In genomic region chr10:19850998-19851691, GRCm38 (mm10) we compare ENCODE assay signal across 8 mouse cellular contexts. TPM values are rescaled to one million over a fixed set of nuclear protein-coding genes. Genes with fewer than 3 reads are reported as not detected.
DNase-seq lines count a peak whose midpoint lies in the region; ATAC-seq and TF ChIP-seq lines count a peak whose summit lies in the region.

Gene Slc35d3 (minus strand): TSS chr10:19851459.

- H3K36me3 ChIP-seq in kidney, embryonic 15.5 days = no peaks in the 10 kb centered on the region
- H3K36me3 ChIP-seq in embryonic facial prominence, embryonic 14.5 days (ENCODE audit: control insufficient read depth, insufficient read depth, low read length) = no peaks in the 10 kb centered on the region
- no peaks in the 10 kb centered on the region for H3K36me3 ChIP-seq in hindbrain, embryonic 12.5 days
- no peaks in the 10 kb centered on the region for H3K36me3 ChIP-seq in lung, embryonic 14.5 days (ENCODE audit: insufficient read depth)

- peak within 1 kb of the TSS; percentile 99 for H3K4me2 ChIP-seq in kidney, embryonic 15.5 days
- H3K4me2 ChIP-seq in embryonic facial prominence, embryonic 14.5 days (ENCODE audit: low read depth, low read length) = peak within 1 kb of the TSS; percentile 100
- peak within 1 kb of the TSS; percentile 100 for H3K4me2 ChIP-seq in hindbrain, embryonic 12.5 days (replicated peaks)
- H3K4me2 ChIP-seq in lung, embryonic 14.5 days = peak within 1 kb of the TSS; percentile 98

- ATAC-seq in kidney, embryonic 15.5 days (replicated peaks; ENCODE audit: low FRiP score) = peak; percentile 52
- peak; percentile 30 for ATAC-seq in embryonic facial prominence, embryonic 14.5 days (ENCODE audit: low read depth)
- peak; percentile 70 for ATAC-seq in hindbrain, embryonic 12.5 days (ENCODE audit: low FRiP score)
- peak; percentile 33; the same call in 1 of the 2 replicates for ATAC-seq in lung, embryonic 14.5 days (ENCODE audit: insufficient read depth)

- H3K27me3 ChIP-seq in kidney, embryonic 15.5 days = peaks cover 66% of the 10 kb centered on the region
- H3K27me3 ChIP-seq in embryonic facial prominence, embryonic 14.5 days (replicated peaks; ENCODE audit: control insufficient read depth, insufficient read depth, low read length) = peaks cover 61% of the 10 kb centered on the region
- H3K27me3 ChIP-seq in hindbrain, embryonic 12.5 days = peaks cover 55% of the 10 kb centered on the region
- H3K27me3 ChIP-seq in lung, embryonic 14.5 days (ENCODE audit: insufficient read depth, low read length) = peaks cover 54% of the 10 kb centered on the region

- no peak for DNase-seq in kidney, adult 9 months
- DNase-seq in ZHBTc4 (ENCODE audit: low read depth, low spot score) = peak; percentile 55
- DNase-seq in embryonic facial prominence, embryonic 14.5 days (ENCODE audit: low spot score) = peak; percentile 41
- DNase-seq in lung, embryonic 14.5 days = peak; percentile 43
- peak; percentile 58 for DNase-seq in retina, postnatal 1 day
- no peak for DNase-seq in urinary bladder, postnatal 4 days (ENCODE audit: low spot score in 2 of 2)

- TF ChIP-seq CTCF in lung, embryonic 14.5 days (IDR thresholded peaks at IDR 0.05; ENCODE audit: low read depth) = no peak

- no peak within 1 kb of the TSS for H3K27ac ChIP-seq in kidney, embryonic 15.5 days
- no peak within 1 kb of the TSS for H3K27ac ChIP-seq in embryonic facial prominence, embryonic 14.5 days (replicated peaks; ENCODE audit: low read depth, low read length)
- H3K27ac ChIP-seq in hindbrain, embryonic 12.5 days = no peak within 1 kb of the TSS
- no peak within 1 kb of the TSS for H3K27ac ChIP-seq in lung, embryonic 14.5 days (ENCODE audit: low read depth)

- peak within 1 kb of the TSS; percentile 57 for H3K4me3 ChIP-seq in kidney, embryonic 15.5 days (replicated peaks)
- H3K4me3 ChIP-seq in embryonic facial prominence, embryonic 14.5 days (ENCODE audit: low read depth, low read length) = peak within 1 kb of the TSS; percentile 59
- H3K4me3 ChIP-seq in hindbrain, embryonic 12.5 days = peak within 1 kb of the TSS; percentile 61
- peak within 1 kb of the TSS; percentile 56 for H3K4me3 ChIP-seq in lung, embryonic 14.5 days (ENCODE audit: low read depth, low read length)

- under 1% methylated on average over 64 of the region's 72 CpGs for WGBS in kidney, embryonic 15.5 days
- under 1% methylated on average over 63 of the region's 72 CpGs for WGBS in embryonic facial prominence, embryonic 14.5 days
- 0% methylated on average over 53 of the region's 72 CpGs for WGBS in hindbrain, embryonic 12.5 days
- WGBS in lung, embryonic 14.5 days = under 1% methylated on average over 60 of the region's 72 CpGs

- H3K9ac ChIP-seq in kidney, embryonic 15.5 days = peak within 1 kb of the TSS; percentile 36
- peak within 1 kb of the TSS; percentile 47 for H3K9ac ChIP-seq in embryonic facial prominence, embryonic 14.5 days (ENCODE audit: low read depth, low read length)
- H3K9ac ChIP-seq in hindbrain, embryonic 12.5 days = peak within 1 kb of the TSS; percentile 69
- peak within 1 kb of the TSS; percentile 46 for H3K9ac ChIP-seq in lung, embryonic 14.5 days

- peaks cover 33% of the 10 kb centered on the region for H3K4me1 ChIP-seq in kidney, embryonic 15.5 days
- peaks cover 15% of the 10 kb centered on the region for H3K4me1 ChIP-seq in embryonic facial prominence, embryonic 14.5 days (ENCODE audit: control insufficient read depth, insufficient read depth, low read length)
- H3K4me1 ChIP-seq in hindbrain, embryonic 12.5 days = peaks cover 31% of the 10 kb centered on the region
- 0 out of 2 replicates have a peak, but pooled peaks cover 3% of the 10 kb centered on the region for H3K4me1 ChIP-seq in lung, embryonic 14.5 days (ENCODE audit: insufficient read depth)

- H3K9me3 ChIP-seq in kidney, embryonic 15.5 days (replicated peaks) = no peaks in the 10 kb centered on the region
- H3K9me3 ChIP-seq in embryonic facial prominence, embryonic 14.5 days (ENCODE audit: control insufficient read depth, low read length) = no peaks in the 10 kb centered on the region
- H3K9me3 ChIP-seq in hindbrain, embryonic 12.5 days (replicated peaks) = no peaks in the 10 kb centered on the region
- no peaks in the 10 kb centered on the region for H3K9me3 ChIP-seq in lung, embryonic 14.5 days (ENCODE audit: low read depth, low read length)

RNA-seq across cellular contexts. Expression of gene Slc35d3, which starts in this region (rescaled TPM):
- polyA plus RNA-seq in kidney, embryonic 15.5 days (2015; fragmentation: Nextera tagmentation; extraction: Ambion mirVana) = 0.22 and 1.1 TPM in 2 replicates
- polyA plus RNA-seq in embryonic facial prominence, embryonic 14.5 days (2014; fragmentation: Nextera tagmentation; extraction: Ambion mirVana) = 0.87 and 1.2 TPM in 2 replicates
- polyA plus RNA-seq in hindbrain, embryonic 12.5 days (2016; fragmentation: Nextera tagmentation; extraction: Ambion mirVana) = 0.79 and 0.93 TPM in 2 replicates
- polyA plus RNA-seq in lung, embryonic 14.5 days (2014; fragmentation: Nextera tagmentation; extraction: Ambion mirVana) = 0.30 and 0.89 TPM in 2 replicates

Comparison
In these comparisons a context has a peak if more than half of its experiments do, and no peak if none do; other contexts are left out.
1. Peak in ATAC-seq, H3K4me3 ChIP-seq, H3K9ac ChIP-seq and H3K4me2 ChIP-seq in hindbrain, embryonic 12.5 days; RNA of the gene not detected or under 1 TPM.
2. Peak in DNase-seq, ATAC-seq, H3K4me3 ChIP-seq, H3K9ac ChIP-seq and H3K4me2 ChIP-seq in lung, embryonic 14.5 days; RNA of the gene not detected or under 1 TPM.
3. DNase-seq: peak in ZHBTc4 (single experiment), embryonic facial prominence, embryonic 14.5 days (single experiment) and retina, postnatal 1 day (single experiment); none in kidney, adult 9 months (single experiment) and urinary bladder, postnatal 4 days (0 of 2).
4. Peak in every context shown above with its lines, with median percentiles within 50 percentile points of each other: ATAC-seq, H3K4me2 ChIP-seq, H3K4me3 ChIP-seq and H3K9ac ChIP-seq.